Mouse (Mus musculus): Measurements from ENCODE around the gene Ccdc137.

GRCm38 (mm10) chr11:120422651-120423568, 35.0 kb upstream of the Ccdc137 start:
- TF ChIP-seq POLR2A (IDR thresholded peaks at IDR 0.05; ENCODE audit: low read depth, low read length) (no peak), CTCF (conservative IDR thresholded peaks at IDR 0.05; ENCODE audit: insufficient read depth, insufficient read length, low read depth, low read length) (no peak)
